Mouse (Mus musculus) layer of hippocampus, adult 18-20 months (tissue): ENCODE measurements around the gene Tcte3. TPM values are rescaled to one million over a fixed set of nuclear protein-coding genes. Genes with fewer than 3 reads are reported as not detected.

ENCODE experiments used
- total RNA-seq, 2 experiments: library from RNA; stranded (reverse); gene quantifications; 2 replicates each; pipeline ENCODE4 v1.2.3; 2021

Tcte3 gene
- total RNA-seq, 2 experiments from 2014 or later: 1.3 TPM; not detected in 1

Other genes starting within 250 kb of the Tcte3 start
- gene Wdr27, start 98.3 kb downstream of the Tcte3 start, total RNA-seq: 1 to 10 TPM; 3.1 to 3.7 TPM
- 10 to 100 TPM; 12.7 to 15.3 TPM for gene 1600012H06Rik, start 98.3 kb downstream of the Tcte3 start, total RNA-seq
- gene Phf10, start 80.2 kb downstream of the Tcte3 start, total RNA-seq: 10 to 100 TPM; 52.4 to 54.7 TPM
- 1 to 10 TPM; 6.4 to 6.5 TPM for gene 9030025P20Rik, start 63.0 kb downstream of the Tcte3 start, total RNA-seq
- 1 to 10 TPM in 1 of 2 experiments, not detected in 1; 1.5 TPM for gene Gm3417, start 62.7 kb downstream of the Tcte3 start, total RNA-seq
- gene Gm3435, start 31.3 kb downstream of the Tcte3 start, total RNA-seq: 1 to 10 TPM; 4.1 to 5.8 TPM
- gene Ermard, start 280 bp downstream of the Tcte3 start, total RNA-seq: 10 to 100 TPM; 51.9 to 52.9 TPM
- 1 to 10 TPM; 7.2 to 8.4 TPM for gene Gm3448, start within 50 bp of the Tcte3 start, total RNA-seq